Mouse (Mus musculus) midbrain, embryonic 16.5 days (tissue): ENCODE data around the gene Cdc45. TPM values are rescaled to one million over a fixed set of nuclear protein-coding genes. Genes with fewer than 3 reads are reported as not detected.
A peak's percentile ranks its signal among the peaks of the same experiment; 100 is the strongest.

Experiments
- ATAC-seq: fragments of 200-750 bp; cut with Nextera tagmentation; 2 replicates; pipeline ENCODE4 v1.8.0; 2017; ENCODE audit warnings: moderate TSS enrichment
- H3K27ac ChIP-seq: fragments of 300-500 bp; sonication (generic); 2 replicates; pipeline ENCODE4 v1.5.1; 2014; ENCODE audit warnings: mild to moderate bottlenecking, low read length, mixed read lengths
- H3K27me3 ChIP-seq: fragments of 300-500 bp; sonication (generic); 2 replicates; pipeline ENCODE4 v1.6.1; 2014; ENCODE audit warnings: low read depth, low read length, mixed read lengths; ENCODE audit not compliant: control insufficient read depth, insufficient read depth
- H3K36me3 ChIP-seq: fragments of 300-500 bp; sonication (generic); 2 replicates; pipeline ENCODE4 v1.6.1; 2014; ENCODE audit warnings: mild to moderate bottlenecking, low read length, moderate library complexity, mixed read lengths; ENCODE audit not compliant: control insufficient read depth, insufficient read depth
- H3K4me1 ChIP-seq: fragments of 300-500 bp; sonication (generic); 2 replicates; pipeline ENCODE4 v1.6.1; 2014; ENCODE audit warnings: mild to moderate bottlenecking, low read length, mixed read lengths; ENCODE audit not compliant: control insufficient read depth, insufficient read depth
- H3K4me2 ChIP-seq: fragments of 300-500 bp; sonication (generic); 2 replicates; pipeline ENCODE4 v1.6.1; 2014; ENCODE audit warnings: mild to moderate bottlenecking, low read length, mixed read lengths
- H3K4me3 ChIP-seq: fragments of 300-500 bp; sonication (generic); 2 replicates; pipeline ENCODE4 v1.5.1; 2014; ENCODE audit warnings: low read depth, mild to moderate bottlenecking, low read length, moderate library complexity, mixed read lengths
- H3K9ac ChIP-seq: fragments of 300-500 bp; sonication (generic); 2 replicates; pipeline ENCODE4 v1.6.1; 2014; ENCODE audit warnings: low read depth, low read length, mixed read lengths
- H3K9me3 ChIP-seq: fragments of 300-500 bp; sonication (generic); replicated peaks from 2 replicates; pipeline ENCODE4 v1.6.1; 2014; ENCODE audit warnings: mild to moderate bottlenecking, low read length, mixed read lengths; ENCODE audit not compliant: control insufficient read depth, poor library complexity, severe bottlenecking
- WGBS: fragments of 180-500 bp; shearing (Covaris S2); extraction: QIAGEN DNeasy Blood & Tissue Kit; methylation state at CpG from one replicate; pipeline ENCODE4 v1.1.7; 2014; 5-methylcytosine and 5-hydroxymethylcytosine counted together
- polyA plus RNA-seq: library from polyadenylated mRNA; unstranded; fragments of >200 nt; fragmentation: Nextera tagmentation; extraction: Ambion mirVana; gene quantifications from 2 replicates; pipeline ENCODE4 v1.2.1, GENCODE M21; 2015

Gene Cdc45
- polyA plus RNA-seq, 1 experiment from 2014 or later: 4.4 TPM

- no peak for ATAC-seq
Measured at GRCm38 (mm10) chr16:18833486-18833885, 21.7 kb upstream of the Cdc45 start.

DNA sequence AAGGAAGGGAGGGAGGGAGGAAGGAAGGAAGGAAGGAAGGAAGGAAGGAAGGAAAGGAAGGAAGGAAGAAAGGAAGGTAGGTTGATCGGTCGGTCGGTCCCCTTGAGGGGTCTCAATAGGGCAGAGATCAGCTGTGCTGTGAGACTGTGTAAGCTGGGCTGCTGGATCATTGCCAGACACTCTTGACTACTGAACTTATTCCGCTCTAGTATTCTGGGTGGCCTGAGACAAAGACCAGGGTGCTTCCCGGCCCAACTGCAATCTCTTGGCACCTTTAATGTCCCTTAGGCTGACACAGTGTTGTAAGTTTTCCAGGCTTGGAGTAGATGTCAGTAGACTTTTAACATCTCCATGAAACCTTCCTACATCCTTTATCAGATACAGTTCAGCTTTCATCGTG lies 17.3 kb upstream of the Cdc45 start:
- Histone ChIP-seq H3K4me1 (no peaks in the 10 kb centered on the region), H3K27ac (no peak overlapping the region), H3K4me3 (no peak overlapping the region), H3K4me2 (no peak overlapping the region), H3K36me3 (peaks cover 48% of the 10 kb centered on the region), H3K9ac (no peak overlapping the region), H3K27me3 (no peaks in the 10 kb centered on the region), H3K9me3 (no peaks in the 10 kb centered on the region)
- ATAC-seq: no peak
- WGBS: 88% methylated on average over 6 of the region's 6 CpGs

More at GRCm38 (mm10) chr16:18833486-18833885, 21.7 kb upstream of the Cdc45 start:
- no peak overlapping the region for H3K4me2 ChIP-seq
- WGBS: 73% methylated on average over 2 of the region's 2 CpGs
- H3K4me3 ChIP-seq: no peak overlapping the region
- H3K9me3 ChIP-seq: no peaks in the 10 kb centered on the region
- H3K27ac ChIP-seq: no peak overlapping the region
- H3K36me3 ChIP-seq: peaks cover 14% of the 10 kb centered on the region
- H3K9ac ChIP-seq: no peak overlapping the region
- peaks cover 4% of the 10 kb centered on the region; the same call in 1 of the 2 replicates for H3K4me1 ChIP-seq
- H3K27me3 ChIP-seq: no peaks in the 10 kb centered on the region

GRCm38 (mm10) chr16:18828630-18829029 lies 16.8 kb upstream of the Cdc45 start:
- Histone ChIP-seq H3K36me3 (peaks cover 51% of the 10 kb centered on the region), H3K9me3 (no peaks in the 10 kb centered on the region), H3K4me2 (no peak overlapping the region), H3K9ac (no peak overlapping the region), H3K27me3 (no peaks in the 10 kb centered on the region), H3K4me3 (no peak overlapping the region), H3K27ac (no peak overlapping the region), H3K4me1 (no peaks in the 10 kb centered on the region)
- 98% methylated on average over 3 of the region's 3 CpGs for WGBS
- no peak for ATAC-seq

DNA sequence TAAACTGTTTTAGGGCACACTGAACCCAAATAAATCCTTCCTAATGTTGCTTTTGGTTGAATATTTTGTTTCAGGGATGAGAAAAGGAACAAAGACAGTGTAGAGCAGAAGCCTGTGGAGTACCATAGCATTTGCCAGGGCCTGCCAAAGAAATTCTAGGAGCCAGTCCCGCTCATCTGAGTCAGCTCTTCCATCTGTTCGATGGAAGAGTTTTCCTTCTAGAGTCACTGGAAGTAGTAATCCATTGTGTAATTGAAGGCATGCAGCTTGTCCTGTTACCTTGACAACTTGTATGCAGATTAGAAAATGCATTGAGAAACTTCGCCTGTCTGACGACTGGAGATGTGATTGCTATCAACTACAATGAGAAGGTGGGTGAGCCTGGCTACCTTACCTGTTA lies 11.1 kb upstream of the Cdc45 start:
- 66% methylated on average over 4 of the region's 4 CpGs for WGBS
- no peak for ATAC-seq
- Histone ChIP-seq H3K9me3 (no peaks in the 10 kb centered on the region), H3K4me3 (no peak overlapping the region), H3K4me2 (no peak overlapping the region), H3K27ac (no peak overlapping the region), H3K36me3 (peaks cover 67% of the 10 kb centered on the region), H3K27me3 (no peaks in the 10 kb centered on the region), H3K9ac (no peak overlapping the region), H3K4me1 (no peaks in the 10 kb centered on the region)

GRCm38 (mm10) chr16:18822356-18822755 lies 10.6 kb upstream of the Cdc45 start:
- ATAC-seq: no peak
- Histone ChIP-seq H3K27me3 (no peaks in the 10 kb centered on the region), H3K27ac (no peak overlapping the region), H3K4me1 (no peaks in the 10 kb centered on the region), H3K9me3 (no peaks in the 10 kb centered on the region), H3K36me3 (peaks cover 65% of the 10 kb centered on the region), H3K9ac (no peak overlapping the region), H3K4me2 (no peak overlapping the region), H3K4me3 (no peak overlapping the region)
- WGBS: 91% methylated on average over 1 of the region's 1 CpGs

DNA sequence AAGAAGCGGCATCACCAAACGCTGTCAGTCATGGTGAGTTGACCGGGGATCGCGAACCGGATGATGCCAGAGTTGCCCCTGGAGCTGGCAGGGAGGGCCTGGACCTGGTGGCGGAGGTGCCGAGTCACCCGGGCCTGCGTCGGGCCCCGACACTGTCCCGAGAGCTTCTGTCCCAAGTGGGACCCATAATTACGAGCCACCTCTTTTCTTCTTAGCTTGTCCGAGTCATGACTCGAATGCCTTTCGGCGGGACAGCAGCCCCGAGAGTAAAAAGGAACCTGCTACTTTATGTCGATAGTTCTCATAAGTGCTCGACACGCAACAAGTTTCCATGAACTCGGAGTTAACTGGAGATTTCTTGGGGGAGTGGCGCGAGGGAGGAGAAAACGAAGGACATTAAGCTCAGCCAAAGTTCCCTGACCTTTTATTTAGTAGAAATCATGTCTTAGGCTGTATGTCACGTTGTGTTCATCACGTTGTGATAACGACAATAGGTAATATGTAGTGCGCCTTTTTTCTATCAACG lies 661 bp upstream of the Cdc45 start:
- Histone ChIP-seq H3K9me3 (no peaks in the 10 kb centered on the region), H3K4me2 (peak overlapping the region; percentile 82), H3K36me3 (0 out of 2 replicates have a peak, but pooled peaks cover 6% of the 10 kb centered on the region), H3K27ac (peak overlapping the region; percentile 54), H3K27me3 (no peaks in the 10 kb centered on the region), H3K9ac (peak overlapping the region; percentile 67), H3K4me1 (peaks cover 14% of the 10 kb centered on the region), H3K4me3 (peak overlapping the region; percentile 51)
- no peak; the same call in 1 of the 2 replicates for ATAC-seq
- WGBS: 2% methylated on average over 31 of the region's 31 CpGs

GRCm38 (mm10) chr16:18811032-18811431 lies 755 bp downstream of the Cdc45 start:
- Histone ChIP-seq H3K4me3 (peak overlapping the region; percentile 51), H3K27ac (no peak overlapping the region), H3K4me2 (peak overlapping the region; percentile 81), H3K9me3 (no peaks in the 10 kb centered on the region), H3K4me1 (peaks cover 14% of the 10 kb centered on the region), H3K36me3 (0 out of 2 replicates have a peak, but pooled peaks cover 4% of the 10 kb centered on the region), H3K27me3 (no peaks in the 10 kb centered on the region), H3K9ac (peak overlapping the region; percentile 33; the same call in 1 of the 2 replicates)
- WGBS: 4% methylated on average over 5 of the region's 5 CpGs
- ATAC-seq: no peak; the same call in 1 of the 2 replicates

DNA sequence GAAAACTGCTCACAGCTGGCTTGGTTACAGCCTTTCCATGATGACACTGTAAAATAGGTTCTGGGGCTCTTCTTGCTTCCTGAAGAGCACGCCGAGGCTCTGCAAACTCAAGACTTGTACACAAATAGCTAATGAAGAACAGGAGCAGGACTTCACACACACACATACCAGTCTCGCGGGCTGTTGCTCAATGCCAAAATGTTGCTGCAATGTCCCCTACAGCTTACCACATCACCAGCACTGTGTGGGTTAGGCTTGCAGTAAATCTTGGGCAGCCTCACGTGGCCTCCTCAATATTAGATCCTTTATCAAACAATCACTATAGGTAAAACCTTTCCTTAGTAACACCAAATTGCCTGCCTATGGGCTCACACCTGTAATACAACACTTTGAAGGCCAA lies 2.8 kb downstream of the Cdc45 start:
- H3K4me2 ChIP-seq: no peak overlapping the region
- H3K27ac ChIP-seq: no peak overlapping the region
- no peak overlapping the region for H3K9ac ChIP-seq
- peaks cover 14% of the 10 kb centered on the region for H3K4me1 ChIP-seq
- H3K4me3 ChIP-seq: no peak overlapping the region
- no peaks in the 10 kb centered on the region for H3K36me3 ChIP-seq
- WGBS: 96% methylated on average over 5 of the region's 5 CpGs
- H3K9me3 ChIP-seq: no peaks in the 10 kb centered on the region
- no peaks in the 10 kb centered on the region for H3K27me3 ChIP-seq
- no peak for ATAC-seq

GRCm38 (mm10) chr16:18805746-18806145 lies 6.0 kb downstream of the Cdc45 start:
- 94% methylated on average over 2 of the region's 2 CpGs for WGBS
- no peaks in the 10 kb centered on the region for H3K9me3 ChIP-seq
- H3K4me1 ChIP-seq: no peaks in the 10 kb centered on the region
- no peak for ATAC-seq
- no peak overlapping the region for H3K4me3 ChIP-seq
- no peak overlapping the region for H3K27ac ChIP-seq
- no peak overlapping the region for H3K4me2 ChIP-seq
- H3K36me3 ChIP-seq: no peaks in the 10 kb centered on the region
- H3K27me3 ChIP-seq: no peaks in the 10 kb centered on the region
- H3K9ac ChIP-seq: no peak overlapping the region
